Mouse (Mus musculus) small intestine, adult 10 weeks (tissue): ENCODE data around the gene Cat. TPM values are rescaled to one million over a fixed set of nuclear protein-coding genes. Genes with fewer than 3 reads are reported as not detected.

Source experiments
- polyA plus RNA-seq: library from polyadenylated mRNA; stranded (reverse); fragments of 350-450 nt; fragmentation: Illumina TruSeq; extraction: RNeasy Lipid Tissue Mini Kit (QIAGEN cat#74804); gene quantifications from one replicate; pipeline ENCODE4 v1.2.3, GENCODE M21; 2014; ENCODE audit warnings: low replicate concordance

The Cat gene
- 812 TPM for polyA plus RNA-seq

DNA sequence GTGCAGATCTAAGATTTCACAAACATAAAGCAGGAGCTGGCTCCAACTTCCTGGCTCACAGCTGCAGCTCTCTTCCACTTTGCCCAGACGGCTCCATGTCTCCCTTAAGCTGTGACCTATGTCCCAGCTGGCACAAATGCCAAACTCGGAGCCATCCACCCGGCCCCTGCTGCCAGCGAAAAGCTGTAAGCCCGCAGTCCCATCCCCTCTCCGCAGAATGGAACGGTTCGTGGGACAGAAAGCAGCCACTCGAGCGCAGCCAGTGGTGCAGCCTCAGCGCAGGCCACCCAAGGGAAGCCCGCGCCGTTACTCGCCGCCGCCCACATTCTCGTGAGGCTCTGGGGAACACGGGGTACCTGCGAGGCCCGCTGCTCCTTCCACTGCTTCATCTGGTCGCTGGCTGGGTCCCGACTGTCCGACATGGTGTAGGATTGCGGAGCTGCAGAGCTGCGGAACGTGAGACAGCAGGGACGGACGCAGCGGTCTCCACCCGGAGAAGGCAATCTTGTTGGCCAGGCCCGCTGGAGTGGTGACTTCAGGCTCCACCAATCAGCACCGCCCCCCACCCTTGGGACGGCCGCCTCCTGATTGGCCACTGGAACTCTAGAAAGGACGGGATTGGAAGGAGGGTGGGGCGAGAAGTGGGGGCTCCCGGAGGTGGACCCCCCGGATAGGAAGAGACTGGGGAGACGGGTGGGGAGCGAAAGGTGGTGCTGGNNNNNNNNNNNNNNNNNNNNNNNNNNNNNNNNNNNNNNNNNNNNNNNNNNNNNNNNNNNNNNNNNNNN lies at the start of gene Cat:
TSS of gene Cat (minus strand) at position 544 of the 785 bp plus-strand sequence.

DNA sequence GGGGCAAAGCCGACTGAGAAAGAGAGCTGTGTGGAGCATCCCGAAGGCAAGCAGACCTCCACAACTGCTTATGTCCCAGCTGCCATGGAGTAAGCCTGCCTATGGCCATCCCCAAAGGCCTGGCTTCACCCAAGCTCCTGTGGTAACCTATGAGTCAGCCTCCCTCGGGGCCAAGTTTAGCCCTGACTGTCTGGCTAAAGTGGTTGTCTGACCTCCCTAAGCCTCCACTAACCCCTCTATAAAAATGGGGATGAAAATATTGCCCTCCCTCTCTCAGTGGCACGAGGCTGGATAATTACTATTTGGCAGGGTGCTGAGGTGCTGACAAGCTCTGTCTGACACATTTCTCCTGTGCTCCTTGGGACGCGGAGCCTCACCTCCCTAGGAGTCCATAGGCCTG lies 73.6 kb downstream of the Cat start, which contains the start of gene Elf5:
TSS of gene Elf5 (plus strand) at position 341 of the 400 bp plus-strand sequence.

Other genes starting within 250 kb of the Cat start
- gene Ehf, start 181.9 kb downstream of the Cat start, polyA plus RNA-seq: 84.2 TPM
- gene Elf5, start 73.5 kb downstream of the Cat start, polyA plus RNA-seq: not detected
- 0.26 TPM for gene Abtb2, start 81.2 kb upstream of the Cat start, polyA plus RNA-seq